Mouse (Mus musculus): ENCODE results near the gene Trim71. TPM values are rescaled to one million over a fixed set of nuclear protein-coding genes. Genes with fewer than 3 reads are reported as not detected.

Trim71 gene
- polyA plus RNA-seq, 1 experiment = 0.78 TPM

DNA sequence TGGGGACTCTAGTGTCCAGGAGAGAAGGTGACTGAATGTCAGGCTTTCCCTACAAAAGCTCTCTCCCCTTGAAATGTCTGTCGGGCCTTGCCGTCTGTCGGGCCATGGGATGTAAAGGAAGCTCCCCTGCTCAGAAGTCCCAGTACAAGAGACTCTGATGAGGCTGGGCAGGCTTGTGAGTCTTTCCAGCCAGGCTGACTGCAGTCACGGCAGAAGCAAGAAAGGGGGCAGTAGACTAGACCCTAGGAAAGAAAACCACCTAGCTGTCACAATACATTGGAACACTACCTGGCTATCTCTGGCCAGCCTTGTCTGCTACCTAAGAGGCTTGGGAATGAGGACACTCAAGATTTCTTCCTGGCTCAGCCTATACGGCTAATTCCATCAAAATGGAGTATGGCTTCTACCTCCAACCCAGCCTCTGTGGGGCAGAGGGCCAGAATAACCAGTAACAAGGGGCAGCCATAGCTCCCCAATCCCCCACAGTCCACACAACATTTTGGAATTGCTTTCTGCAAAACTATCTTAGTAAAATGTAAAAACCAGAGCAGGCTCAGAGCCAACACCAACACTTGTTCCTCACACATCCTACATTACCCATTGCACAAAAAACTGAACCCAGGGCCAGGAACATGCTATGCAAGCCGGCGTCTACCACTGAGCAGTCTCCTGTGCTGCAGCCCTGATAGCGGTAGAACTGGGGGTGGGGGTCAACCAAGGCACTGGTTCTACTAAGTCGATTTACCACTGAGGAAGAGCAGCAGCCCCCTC, 29.2 kb downstream of the Trim71 start:
- H3K4me1 ChIP-seq (ENCODE audit: control insufficient read depth, insufficient read depth, low read length) = no peaks in the 10 kb centered on the region
- H3K4me3 ChIP-seq (ENCODE audit: control insufficient read depth, low read depth, low read length) = no peak overlapping the region
- TF ChIP-seq CTCF (IDR thresholded peaks at IDR 0.05; ENCODE audit: control insufficient read depth, insufficient read depth, insufficient replicate concordance, low read depth, low read length) = no peak
- TF ChIP-seq POLR2A (IDR thresholded peaks at IDR 0.05; ENCODE audit: control insufficient read depth, low read depth, low read length) = no peak
- H3K27ac ChIP-seq (ENCODE audit: control insufficient read depth, insufficient read depth, low read depth, low read length) = no peak overlapping the region
- no peaks in the 10 kb centered on the region for H3K27me3 ChIP-seq (ENCODE audit: control insufficient read depth, insufficient read depth, low read length)
- H3K36me3 ChIP-seq (ENCODE audit: control insufficient read depth, insufficient read depth, low read length) = no peaks in the 10 kb centered on the region

- no peak overlapping the region for H3K4me3 ChIP-seq (ENCODE audit: control insufficient read depth, low read depth, low read length)
- no peaks in the 10 kb centered on the region for H3K4me1 ChIP-seq (ENCODE audit: control insufficient read depth, insufficient read depth, low read length)
- no peaks in the 10 kb centered on the region for H3K36me3 ChIP-seq (ENCODE audit: control insufficient read depth, insufficient read depth, low read length)
- no peak for TF ChIP-seq POLR2A (IDR thresholded peaks at IDR 0.05; ENCODE audit: control insufficient read depth, low read depth, low read length)
- TF ChIP-seq CTCF (IDR thresholded peaks at IDR 0.05; ENCODE audit: control insufficient read depth, insufficient read depth, insufficient replicate concordance, low read depth, low read length) = no peak
- H3K27ac ChIP-seq (ENCODE audit: control insufficient read depth, insufficient read depth, low read depth, low read length) = no peak overlapping the region
- no peaks in the 10 kb centered on the region for H3K27me3 ChIP-seq (ENCODE audit: control insufficient read depth, insufficient read depth, low read length)
These were observed 30.3 kb downstream of the Trim71 start for GRCm38 (mm10) chr9:114533848-114534247.

DNA sequence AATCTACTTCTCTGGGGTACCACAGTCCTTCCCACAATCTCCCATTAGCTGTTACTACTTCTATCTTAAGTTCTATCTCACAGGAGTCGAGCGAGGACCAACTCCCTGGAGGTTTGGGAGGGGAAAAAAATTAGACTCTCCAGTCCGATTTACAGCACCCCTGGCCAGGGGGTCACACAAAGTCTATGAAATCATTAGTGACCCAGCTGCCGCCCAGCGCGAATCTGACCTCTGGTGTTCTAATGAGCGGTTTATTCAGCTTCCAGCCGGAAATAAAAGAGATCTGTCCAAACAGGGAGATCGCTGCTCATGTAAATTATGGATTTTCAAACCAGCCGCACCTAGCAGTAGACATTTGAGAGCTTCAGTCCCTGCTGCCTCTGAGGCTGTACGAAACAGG, 32.9 kb downstream of the Trim71 start:
- TF ChIP-seq POLR2A (IDR thresholded peaks at IDR 0.05; ENCODE audit: control insufficient read depth, low read depth, low read length) (no peak), CTCF (IDR thresholded peaks at IDR 0.05; ENCODE audit: control insufficient read depth, insufficient read depth, insufficient replicate concordance, low read depth, low read length) (no peak)
- Histone ChIP-seq H3K27ac (ENCODE audit: control insufficient read depth, insufficient read depth, low read depth, low read length) (no peak overlapping the region), H3K27me3 (ENCODE audit: control insufficient read depth, insufficient read depth, low read length) (no peaks in the 10 kb centered on the region), H3K4me3 (ENCODE audit: control insufficient read depth, low read depth, low read length) (no peak overlapping the region), H3K36me3 (ENCODE audit: control insufficient read depth, insufficient read depth, low read length) (no peaks in the 10 kb centered on the region), H3K4me1 (ENCODE audit: control insufficient read depth, insufficient read depth, low read length) (0 out of 2 replicates have a peak, but pooled peaks cover 2% of the 10 kb centered on the region)

GRCm38 (mm10) chr9:114528680-114529048, 35.5 kb downstream of the Trim71 start:
- TF ChIP-seq POLR2A (IDR thresholded peaks at IDR 0.05; ENCODE audit: control insufficient read depth, low read depth, low read length) (no peak), CTCF (IDR thresholded peaks at IDR 0.05; ENCODE audit: control insufficient read depth, insufficient read depth, insufficient replicate concordance, low read depth, low read length) (no peak)
- H3K4me3 ChIP-seq (ENCODE audit: control insufficient read depth, low read depth, low read length) = no peak overlapping the region
- no peaks in the 10 kb centered on the region for H3K36me3 ChIP-seq (ENCODE audit: control insufficient read depth, insufficient read depth, low read length)
- no peaks in the 10 kb centered on the region for H3K27me3 ChIP-seq (ENCODE audit: control insufficient read depth, insufficient read depth, low read length)
- H3K4me1 ChIP-seq (ENCODE audit: control insufficient read depth, insufficient read depth, low read length) = 0 out of 2 replicates have a peak, but pooled peaks cover 2% of the 10 kb centered on the region
- H3K27ac ChIP-seq (ENCODE audit: control insufficient read depth, insufficient read depth, low read depth, low read length) = no peak overlapping the region

DNA sequence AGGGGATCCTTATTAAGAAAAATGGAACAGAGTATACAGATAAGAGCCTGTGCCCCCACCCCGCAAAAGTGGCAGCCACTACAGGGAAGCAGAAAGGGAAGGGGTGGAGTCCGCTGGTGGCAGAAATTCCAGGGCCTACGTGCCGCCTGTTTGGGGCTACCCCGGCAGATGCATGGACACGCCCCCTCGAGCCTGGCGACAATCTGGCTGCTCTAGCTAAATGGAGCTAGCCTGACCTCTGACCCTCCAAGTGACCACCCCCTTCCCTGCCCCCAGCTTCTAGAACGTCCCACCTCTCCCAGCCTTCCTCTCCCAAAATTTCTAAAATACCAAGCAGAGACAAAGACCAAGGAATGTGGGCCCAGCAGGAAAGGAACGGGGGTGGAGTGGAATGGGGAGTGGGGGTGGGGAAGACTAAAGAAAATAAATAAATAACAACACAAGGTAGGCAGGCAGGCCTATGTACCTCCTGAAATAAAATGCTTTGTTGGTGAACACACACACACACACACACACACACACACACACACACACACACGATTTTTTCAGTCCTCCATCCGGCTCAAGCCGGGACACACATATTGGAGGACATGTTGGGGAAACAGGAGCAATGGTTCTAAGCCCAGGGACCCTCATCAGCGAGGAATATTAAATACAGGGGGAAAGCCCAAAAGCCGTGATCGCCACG, 36.0 kb downstream of the Trim71 start:
- H3K36me3 ChIP-seq (ENCODE audit: control insufficient read depth, insufficient read depth, low read length) = no peaks in the 10 kb centered on the region
- no peaks in the 10 kb centered on the region for H3K27me3 ChIP-seq (ENCODE audit: control insufficient read depth, insufficient read depth, low read length)
- no peak overlapping the region for H3K27ac ChIP-seq (ENCODE audit: control insufficient read depth, insufficient read depth, low read depth, low read length)
- H3K4me1 ChIP-seq (ENCODE audit: control insufficient read depth, insufficient read depth, low read length) = 0 out of 2 replicates have a peak, but pooled peaks cover 2% of the 10 kb centered on the region
- H3K4me3 ChIP-seq (ENCODE audit: control insufficient read depth, low read depth, low read length) = no peak overlapping the region
- TF ChIP-seq POLR2A (IDR thresholded peaks at IDR 0.05; ENCODE audit: control insufficient read depth, low read depth, low read length) (no peak), CTCF (IDR thresholded peaks at IDR 0.05; ENCODE audit: control insufficient read depth, insufficient read depth, insufficient replicate concordance, low read depth, low read length) (no peak)

DNA sequence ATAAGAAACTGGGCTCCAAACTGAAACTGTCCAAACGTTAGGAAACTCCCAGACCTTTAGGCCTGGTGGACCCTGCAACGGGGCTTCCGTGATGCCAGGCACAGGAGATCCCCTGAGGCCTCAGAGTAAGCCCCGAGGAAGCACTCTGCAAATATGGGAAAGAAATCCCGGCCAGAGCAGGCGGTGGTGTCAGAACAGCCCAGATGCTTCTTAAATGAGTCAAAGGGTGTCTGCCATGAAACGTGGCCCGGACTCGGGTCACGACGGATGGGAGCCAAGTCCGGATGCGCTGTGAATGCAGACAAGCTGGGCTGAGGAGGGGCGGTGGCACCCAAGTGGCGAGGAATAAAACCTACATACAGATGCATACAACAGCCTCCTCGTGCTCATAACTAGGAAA, 37.1 kb downstream of the Trim71 start:
- TF ChIP-seq POLR2A (IDR thresholded peaks at IDR 0.05; ENCODE audit: control insufficient read depth, low read depth, low read length) = no peak
- TF ChIP-seq CTCF (IDR thresholded peaks at IDR 0.05; ENCODE audit: control insufficient read depth, insufficient read depth, insufficient replicate concordance, low read depth, low read length) = no peak
- H3K27me3 ChIP-seq (ENCODE audit: control insufficient read depth, insufficient read depth, low read length) = no peaks in the 10 kb centered on the region
- no peak overlapping the region for H3K27ac ChIP-seq (ENCODE audit: control insufficient read depth, insufficient read depth, low read depth, low read length)
- H3K4me1 ChIP-seq (ENCODE audit: control insufficient read depth, insufficient read depth, low read length) = 0 out of 2 replicates have a peak, but pooled peaks cover 2% of the 10 kb centered on the region
- no peak overlapping the region for H3K4me3 ChIP-seq (ENCODE audit: control insufficient read depth, low read depth, low read length)
- no peaks in the 10 kb centered on the region for H3K36me3 ChIP-seq (ENCODE audit: control insufficient read depth, insufficient read depth, low read length)

DNA sequence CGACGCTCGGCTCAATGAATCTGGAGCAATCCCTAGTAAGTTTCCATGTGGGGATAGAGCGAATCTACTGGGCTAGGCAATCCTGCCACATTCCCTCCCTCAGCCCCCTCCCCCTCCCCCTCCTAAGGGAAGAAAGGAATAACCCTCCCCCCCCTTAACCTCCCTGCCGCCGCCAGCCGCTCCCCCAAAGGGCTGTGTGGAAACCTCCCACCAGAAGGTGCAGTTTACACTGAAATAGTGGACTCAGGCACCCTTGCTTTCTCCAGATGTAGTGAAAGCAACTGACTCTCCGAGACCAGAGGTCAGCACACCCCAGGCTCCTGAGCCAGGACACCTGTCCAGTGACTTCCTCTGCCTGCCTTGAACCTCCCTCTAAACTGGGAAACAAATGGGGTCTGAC, 37.6 kb downstream of the Trim71 start:
- Histone ChIP-seq H3K27ac (ENCODE audit: control insufficient read depth, insufficient read depth, low read depth, low read length) (no peak overlapping the region), H3K36me3 (ENCODE audit: control insufficient read depth, insufficient read depth, low read length) (no peaks in the 10 kb centered on the region), H3K27me3 (ENCODE audit: control insufficient read depth, insufficient read depth, low read length) (no peaks in the 10 kb centered on the region), H3K4me3 (ENCODE audit: control insufficient read depth, low read depth, low read length) (no peak overlapping the region), H3K4me1 (ENCODE audit: control insufficient read depth, insufficient read depth, low read length) (0 out of 2 replicates have a peak, but pooled peaks cover 2% of the 10 kb centered on the region)
- no peak for TF ChIP-seq CTCF (IDR thresholded peaks at IDR 0.05; ENCODE audit: control insufficient read depth, insufficient read depth, insufficient replicate concordance, low read depth, low read length)
